11 mouse cellular contexts compared by ENCODE assay signal in the genomic region with DNA sequence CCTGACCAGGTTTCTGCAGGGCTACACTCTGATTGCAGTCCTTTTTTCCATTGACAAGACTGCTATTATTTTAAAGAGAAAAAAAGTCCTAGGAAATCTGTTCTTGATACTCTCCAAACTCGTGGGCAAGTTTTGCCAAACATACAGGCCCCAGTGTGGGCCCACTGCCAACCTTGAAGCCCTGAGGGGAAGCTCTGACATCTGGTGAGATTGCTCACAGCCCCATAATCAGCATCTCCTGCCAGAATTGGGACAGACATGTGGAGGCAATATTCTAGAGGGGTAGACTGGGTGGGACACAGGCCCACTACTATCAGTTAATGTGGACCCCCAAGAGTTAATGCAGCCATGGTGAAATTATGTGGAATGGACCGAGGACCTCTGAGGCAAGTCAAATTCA.
DNase-seq lines count a peak whose midpoint lies in the region; ATAC-seq lines count a peak whose summit lies in the region.
"Had no signal": no experiment of that assay in that cellular context is flagged by ENCODE, and none has a peak within 500 bp of the region (broad histone marks: within the 10 kb centered on the region; RNA-seq: fewer than 3 reads in every experiment).

No protein-coding gene starts in this region.

- ATAC-seq in cerebellum, adult (ENCODE audit: insufficient number of reproducible peaks, low FRiP score, low TSS enrichment) = no peak
- ATAC-seq in granulocyte monocyte progenitor cell, adult 5-6 weeks (replicated peaks; ENCODE audit: poor library complexity, severe bottlenecking) = no peak
- ATAC-seq: Patski had no signal

- peak; percentile 1 for DNase-seq in cerebellum, adult 9-10 months
- DNase-seq in layer of hippocampus, postnatal 36 days = peak; percentile 2 to 5
- no peak for DNase-seq in layer of hippocampus, adult 8-10 months (ENCODE audit: low spot score in 2 of 2)
- DNase-seq in Muller cell, postnatal 12 days (ENCODE audit: inconsistent ontology term) = peak; percentile 86
- peak; percentile 31 to 58 for DNase-seq in gastrocnemius, postnatal 4 days (ENCODE audit: low spot score in 2 of 2)
- DNase-seq in thymus, postnatal 25 days = no peak
- DNase-seq: kidney, adult 2 months; right cerebral cortex, adult 18-20 months had no signal

Comparison
In these comparisons a context has a peak if more than half of its experiments do, and no peak if none do; other contexts are left out.
1. DNase-seq: peak in cerebellum, adult 9-10 months (single experiment), layer of hippocampus, postnatal 36 days (2 of 2), Muller cell, postnatal 12 days (single experiment) and gastrocnemius, postnatal 4 days (2 of 2); none in layer of hippocampus, adult 8-10 months (0 of 2) and thymus, postnatal 25 days (single experiment).